Mouse (Mus musculus): ENCODE data around the gene Rasl10a.
"Not testable (repeated sequence)": the region's sequence is repeated elsewhere in the genome, so short reads cannot be mapped to it uniquely, and the experiment has no call there.

The Rasl10a gene

DNA sequence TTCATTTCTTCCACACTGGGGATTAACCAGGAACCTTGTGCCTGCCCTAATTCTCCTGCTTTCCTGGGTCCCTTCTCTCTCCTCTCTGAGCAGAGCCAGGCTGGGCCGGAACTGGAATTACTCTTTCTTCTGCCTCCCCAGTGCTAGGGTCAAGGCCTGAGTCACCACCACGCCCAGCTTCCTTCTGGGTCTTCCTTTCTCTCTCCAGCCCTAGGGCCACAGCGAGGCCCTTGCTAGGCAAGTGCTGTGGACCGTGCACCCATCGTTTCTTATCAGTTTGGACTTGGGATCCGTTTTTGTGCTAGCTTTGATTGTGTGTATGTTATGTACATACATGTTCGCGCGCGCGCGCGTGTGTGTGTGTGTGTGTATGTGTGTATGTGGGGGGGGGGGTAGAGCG is 3.8 kb upstream of the Rasl10a start:
- DNase-seq, result no peak

DNA sequence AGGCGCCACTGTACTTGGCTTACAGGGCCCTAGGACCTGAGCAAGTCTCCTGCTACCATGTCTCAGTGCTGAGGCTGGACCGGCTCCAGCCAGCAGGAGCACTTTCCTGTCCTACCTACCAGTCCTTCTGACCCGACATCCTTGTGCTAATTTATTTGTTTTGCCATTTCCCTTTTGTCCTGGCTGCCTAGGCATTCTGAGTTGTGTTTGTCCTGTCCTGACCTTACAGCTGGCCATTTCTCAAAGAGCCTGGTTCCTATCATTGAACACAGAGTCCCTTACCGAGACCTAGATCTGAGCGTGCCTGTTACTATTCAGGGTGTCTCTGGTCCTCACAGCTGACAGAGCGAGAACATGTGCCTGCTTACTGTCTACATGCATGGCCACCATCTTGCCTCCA is 3.1 kb upstream of the Rasl10a start:
- DNase-seq, result no peak

DNA sequence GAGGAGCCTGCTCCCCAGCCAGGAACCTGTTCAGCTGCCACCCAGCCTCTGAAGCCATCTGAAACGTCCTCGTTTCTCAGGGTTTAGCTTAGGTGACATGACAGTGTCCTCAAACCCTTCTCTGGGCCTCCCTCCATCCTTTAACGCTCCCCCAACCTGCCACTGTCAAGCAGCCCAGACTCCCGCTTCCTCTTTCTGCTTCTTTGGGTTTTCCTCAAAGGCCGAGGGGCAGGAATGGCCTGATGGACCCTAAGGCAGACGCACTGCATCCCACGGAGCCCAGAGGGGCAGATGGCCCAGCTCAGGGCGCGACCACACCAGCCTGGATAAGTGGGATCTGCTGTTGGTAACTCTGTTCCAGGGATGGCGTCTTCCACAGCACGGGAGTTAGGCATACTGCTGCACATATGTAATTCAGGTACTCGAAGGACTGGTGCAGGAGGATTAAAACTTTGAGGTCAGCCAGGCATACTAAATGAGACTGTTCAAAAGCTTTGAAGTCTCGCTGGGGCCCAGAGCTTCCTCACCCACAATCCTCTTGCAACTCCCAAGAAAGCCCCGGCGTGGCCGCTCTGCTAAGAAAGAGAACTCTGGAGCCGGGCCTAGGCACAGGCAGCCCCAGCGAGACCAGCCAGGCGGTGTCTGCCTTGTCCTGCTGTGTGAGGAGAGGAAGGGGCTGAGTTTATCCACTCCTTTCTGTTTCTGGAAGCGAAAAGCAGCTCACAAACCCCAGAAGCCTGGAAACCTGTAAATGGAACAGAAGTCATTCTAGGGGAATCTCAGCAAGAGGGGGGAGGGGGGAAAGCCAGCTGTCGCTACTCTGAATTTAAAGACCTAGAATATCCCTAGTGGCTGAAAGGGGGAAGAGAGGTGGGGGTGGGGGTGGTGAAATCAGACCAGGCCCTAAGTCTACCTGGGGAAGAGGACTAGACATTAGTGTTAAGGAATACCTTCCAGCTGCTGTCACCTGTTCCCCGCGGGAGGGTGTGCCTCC is 1.7 kb upstream of the Rasl10a start:
- DNase-seq, result no peak

DNA sequence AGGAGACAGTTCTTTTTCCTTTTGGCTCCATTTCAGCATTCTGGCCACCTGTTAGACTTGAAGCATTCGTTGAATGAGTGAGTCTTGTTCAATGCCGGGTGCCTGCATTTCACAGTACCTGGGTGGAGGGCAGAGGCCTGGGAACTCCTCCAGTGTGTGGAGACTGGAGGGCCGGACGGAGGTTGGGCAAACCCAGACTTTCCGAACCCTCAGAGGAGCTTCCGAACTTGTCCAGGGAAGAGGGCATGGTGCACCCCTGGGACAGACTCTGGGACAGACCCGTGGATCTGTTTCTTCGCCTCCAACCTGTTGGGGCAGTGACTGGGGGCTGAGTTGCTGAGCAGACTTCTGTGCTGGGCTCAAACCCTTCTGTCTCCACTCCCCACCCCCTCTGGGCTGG is 864 bp upstream of the Rasl10a start:
- no peak for DNase-seq

DNA sequence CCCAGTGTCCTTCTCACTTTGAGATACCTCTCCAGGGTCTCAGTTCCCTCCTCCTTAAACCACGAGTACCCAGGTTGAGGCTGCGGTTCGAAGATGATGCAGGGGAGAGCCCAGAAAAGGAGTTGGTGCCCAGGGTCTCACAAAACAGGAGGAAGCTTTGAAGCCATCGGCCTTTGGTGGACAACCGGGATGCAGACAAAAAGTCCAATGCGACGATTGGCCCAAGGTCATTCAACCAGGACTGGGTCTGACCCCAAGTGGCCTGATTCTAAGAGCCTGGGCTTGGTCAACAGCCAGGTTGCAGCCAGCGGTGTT is 430 bp upstream of the Rasl10a start:
- DNase-seq, result no peak

DNA sequence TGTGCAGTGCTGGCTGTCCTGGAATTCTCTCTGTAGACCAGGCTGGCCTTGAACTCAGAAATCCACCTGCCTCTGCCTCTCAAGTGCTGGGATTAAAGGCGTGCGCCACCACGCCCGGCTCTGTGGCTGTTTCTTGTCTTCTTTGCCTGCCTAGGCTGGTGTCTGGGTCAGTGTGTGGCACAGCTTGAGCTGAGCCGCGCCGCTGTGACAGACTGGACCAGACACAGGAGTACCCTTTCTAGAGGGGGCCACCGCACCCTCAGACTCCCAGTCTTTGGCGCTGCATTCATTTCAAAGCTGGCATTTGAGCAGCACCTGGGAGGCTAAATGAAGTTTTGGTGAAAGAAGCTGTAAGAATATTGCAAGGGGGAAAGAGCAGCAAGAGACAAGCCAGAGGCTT is 855 bp downstream of the Rasl10a start:
- no peak for DNase-seq

DNA sequence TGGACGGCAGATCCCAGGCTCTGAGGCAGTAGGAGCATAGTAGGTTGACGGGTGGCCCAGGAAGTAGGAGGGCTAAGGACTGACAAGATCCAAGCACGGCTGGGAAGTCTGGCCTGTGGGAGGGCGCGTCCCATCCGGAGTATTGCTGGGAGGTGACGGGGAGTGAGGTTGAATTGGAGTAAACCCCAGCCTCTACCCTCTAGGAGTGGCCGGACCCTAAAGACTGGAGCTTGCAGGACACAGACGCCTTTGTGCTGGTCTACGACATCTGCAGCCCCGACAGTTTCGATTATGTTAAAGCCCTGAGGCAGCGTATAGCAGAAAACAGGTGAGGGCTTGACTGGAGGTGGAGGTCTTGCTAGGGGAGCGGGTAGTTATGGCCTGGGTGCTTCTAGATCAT is 1.3 kb downstream of the Rasl10a start:
- no peak for DNase-seq

DNA sequence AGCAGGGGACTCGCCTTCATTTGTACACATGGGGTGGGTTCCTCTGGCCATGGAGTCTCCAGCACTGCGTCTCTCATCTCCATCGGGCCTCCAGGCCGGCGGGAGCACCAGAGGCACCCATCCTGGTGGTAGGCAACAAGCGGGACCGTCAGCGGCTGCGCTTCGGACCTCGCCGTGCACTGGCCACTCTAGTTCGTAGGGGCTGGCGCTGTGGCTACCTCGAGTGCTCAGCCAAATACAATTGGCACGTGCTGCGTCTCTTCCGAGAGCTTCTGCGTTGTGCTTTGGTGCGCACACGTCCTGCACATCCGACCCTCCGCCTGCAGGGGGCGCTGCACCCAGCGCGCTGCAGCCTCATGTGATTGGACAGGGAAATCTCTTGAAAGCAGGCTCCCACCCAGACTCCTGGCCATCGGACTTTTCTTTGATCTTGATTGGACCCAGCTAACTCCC is 1.8 kb downstream of the Rasl10a start:
- DNase-seq, result peak; percentile 63

DNA sequence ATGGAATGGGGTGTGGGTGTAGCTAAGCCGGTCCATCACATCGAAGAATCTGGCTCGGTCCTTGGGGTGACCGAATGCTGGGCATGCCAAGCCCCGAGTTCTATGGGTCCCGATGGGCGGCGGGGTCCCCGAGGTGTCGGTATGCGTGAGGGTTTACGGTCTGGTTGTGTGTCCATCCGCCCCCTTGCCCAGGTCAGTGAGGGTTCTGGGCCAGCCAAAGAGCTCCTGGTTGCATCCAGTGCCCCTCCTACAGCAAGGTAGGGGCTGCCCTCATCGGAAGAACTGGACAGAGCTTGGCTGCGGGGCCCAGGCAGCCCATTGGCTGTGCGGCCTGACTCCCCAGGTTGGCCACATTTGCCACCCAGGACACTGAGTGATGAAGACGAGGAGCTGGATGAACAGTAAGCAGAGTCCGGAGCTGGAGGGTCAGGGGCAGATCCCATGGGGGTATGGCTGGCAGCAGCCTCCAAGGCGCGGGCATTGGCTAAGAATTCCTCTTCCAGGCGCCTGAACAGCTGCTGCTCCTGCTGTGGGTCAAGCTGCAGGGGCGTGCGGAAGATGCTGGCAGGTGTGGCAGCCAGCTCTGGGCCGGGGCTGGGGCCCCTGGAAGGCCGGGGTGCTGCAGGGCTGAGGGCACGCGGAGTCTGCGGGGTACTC is 3.0 kb downstream of the Rasl10a start:
- no peak for DNase-seq

DNA sequence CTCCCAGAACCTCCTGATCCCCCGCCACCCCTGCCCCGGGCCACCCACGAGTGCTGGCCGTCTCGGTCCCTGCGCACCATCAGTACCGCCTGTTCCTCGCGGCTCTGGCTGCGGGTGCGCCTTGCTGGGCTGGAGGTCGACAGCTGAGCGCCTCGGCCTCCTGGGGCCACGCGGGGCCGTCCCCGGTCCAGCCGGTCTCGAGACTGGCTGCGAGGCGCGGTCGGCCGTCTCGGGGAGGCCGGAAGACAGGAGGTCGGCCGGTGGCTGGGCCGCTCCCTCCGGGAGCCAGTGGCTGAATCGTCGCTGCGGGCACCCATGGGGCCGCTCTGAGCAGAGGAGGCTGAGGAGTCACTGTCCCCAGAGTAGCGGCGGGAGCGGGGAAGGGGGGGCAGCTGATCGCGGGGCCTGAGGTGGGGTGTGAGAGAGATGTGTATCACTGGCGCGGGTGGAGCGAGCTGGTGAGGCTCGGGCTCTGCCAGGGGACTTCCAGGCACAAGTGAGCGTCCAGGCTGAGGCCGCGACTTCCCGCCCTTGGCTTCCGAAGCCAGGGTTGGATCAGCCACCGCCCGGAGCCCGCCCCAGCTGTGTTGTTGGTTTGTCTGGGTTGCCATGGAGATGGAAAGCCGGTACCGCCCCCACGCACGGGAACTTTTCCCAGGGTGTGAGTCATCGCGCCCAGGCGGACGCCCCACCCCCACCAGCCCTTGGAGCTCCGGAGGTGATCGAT is 3.6 kb downstream of the Rasl10a start:
- peak; percentile 96 for DNase-seq

DNA sequence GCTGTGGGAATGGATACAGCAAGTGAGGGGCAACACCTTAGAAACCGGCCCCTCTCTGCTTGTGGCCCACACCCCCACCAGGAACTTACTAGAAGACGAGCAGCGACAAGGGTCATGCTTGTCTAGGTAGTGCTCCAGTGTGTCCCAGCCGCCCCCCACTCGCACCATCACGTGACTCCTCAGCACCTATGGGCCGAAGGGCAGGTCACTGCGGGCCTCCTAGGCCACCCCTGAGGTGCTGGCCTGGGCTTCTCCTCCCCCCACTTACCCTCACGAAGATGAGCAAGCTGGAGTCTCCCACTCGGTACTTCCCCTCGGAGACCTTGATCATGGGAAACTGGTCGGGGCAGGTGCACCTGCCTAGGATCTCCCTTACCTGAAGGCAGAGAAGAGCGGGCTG is 4.4 kb downstream of the Rasl10a start:
- no peak for DNase-seq

DNA sequence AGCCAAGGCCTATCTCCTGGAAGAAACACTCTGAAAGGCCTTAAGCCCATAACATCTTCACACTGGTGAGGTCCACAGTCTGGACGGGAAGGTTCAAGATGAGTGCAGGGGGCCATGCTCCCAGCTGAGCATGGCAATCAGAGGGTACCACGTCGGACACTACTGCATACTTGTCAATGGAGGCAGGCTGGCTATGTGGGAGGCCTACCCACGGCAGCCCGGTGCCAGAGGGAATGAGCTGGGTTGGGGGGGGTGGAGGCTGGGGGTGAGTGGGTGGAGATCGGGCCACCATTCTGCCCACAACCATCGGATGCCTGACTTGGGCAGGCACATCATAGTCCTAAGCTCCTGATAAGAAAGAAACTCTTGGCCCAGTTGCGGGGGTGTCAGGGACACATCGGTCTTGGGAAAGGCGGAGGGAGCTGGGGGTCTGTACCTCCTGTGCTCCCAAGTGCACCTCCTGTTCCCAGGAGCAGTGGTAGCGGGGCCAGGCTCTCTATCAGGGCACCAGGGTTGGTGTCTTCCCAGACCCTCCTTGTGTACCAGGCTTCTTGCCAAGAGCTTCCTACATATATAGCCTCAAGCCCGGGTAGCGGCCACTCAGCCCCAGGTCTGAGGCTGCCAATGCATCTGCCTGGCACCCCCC is 5.1 kb downstream of the Rasl10a start:
- DNase-seq, result no peak

DNA sequence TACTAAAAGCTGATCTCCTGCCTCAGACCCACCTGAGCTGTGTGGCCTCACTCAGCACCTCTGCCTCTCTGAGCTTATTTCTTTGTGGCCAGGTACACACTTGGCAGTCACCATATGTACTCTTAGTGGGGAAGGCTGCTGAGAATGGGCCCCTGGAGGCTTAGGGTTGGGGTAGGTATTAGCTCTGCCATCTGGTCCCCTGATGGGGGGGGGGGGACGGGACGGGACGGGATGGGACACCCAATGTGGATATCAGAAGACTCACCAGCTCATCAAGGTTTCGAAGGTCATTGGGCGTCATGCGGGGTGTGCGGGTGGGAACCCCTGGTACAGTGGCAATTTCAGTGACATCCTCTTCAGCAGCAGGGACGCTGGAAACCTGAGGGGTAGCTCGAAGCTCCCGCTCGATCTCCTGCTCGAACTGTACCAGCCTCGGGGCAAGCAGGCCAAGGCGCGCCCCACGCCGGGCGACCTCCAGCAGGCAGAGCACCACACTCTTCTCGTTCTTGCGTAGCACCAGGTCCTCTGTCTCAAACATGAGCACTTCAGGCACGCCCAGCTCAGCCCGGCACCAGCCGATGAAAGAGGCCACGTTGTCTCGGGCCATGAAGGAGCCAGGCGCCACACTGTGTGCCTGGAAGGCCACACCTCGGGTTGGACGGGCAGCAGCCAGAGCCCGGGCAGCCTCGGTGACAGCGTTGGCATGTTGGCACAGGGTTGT is 5.8 kb downstream of the Rasl10a start:
- DNase-seq, result no peak

DNA sequence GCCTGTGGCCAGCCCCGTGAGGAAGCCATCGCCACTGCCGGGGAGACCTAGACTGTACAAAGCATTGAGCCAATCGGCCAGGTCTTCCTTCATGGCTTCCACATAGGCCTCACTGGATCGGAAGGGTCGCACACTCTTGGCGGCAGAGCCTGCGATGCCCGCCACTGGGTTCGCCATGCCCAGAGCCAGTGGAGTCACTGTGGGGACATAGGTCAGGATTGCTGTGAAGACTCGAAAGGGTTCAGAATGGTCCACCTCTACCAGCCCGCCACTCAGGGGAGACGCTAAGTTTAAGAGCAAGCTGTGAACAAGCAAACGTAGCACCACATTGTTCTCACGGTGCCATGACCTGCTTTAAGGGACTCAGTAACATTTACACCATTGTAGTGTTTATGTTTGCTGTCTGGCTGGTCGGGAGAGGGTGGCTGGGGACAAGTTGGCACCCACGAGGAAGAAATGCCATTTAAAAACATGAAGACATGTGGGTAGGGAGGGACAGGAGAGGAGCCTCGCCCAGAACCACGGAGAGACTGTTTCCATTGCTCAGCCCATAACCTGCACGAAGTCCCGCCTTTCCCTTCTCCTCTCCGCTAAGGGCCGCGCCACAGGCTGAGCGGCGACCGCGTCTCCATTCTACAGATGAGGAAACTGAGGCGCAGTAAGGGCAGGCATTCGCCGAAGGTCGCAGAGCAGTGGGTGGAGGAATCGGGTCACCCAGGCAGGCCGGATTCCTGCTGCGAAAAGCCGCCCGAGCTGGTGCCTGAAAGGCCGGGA is 6.5 kb downstream of the Rasl10a start:
- no peak for DNase-seq

DNA sequence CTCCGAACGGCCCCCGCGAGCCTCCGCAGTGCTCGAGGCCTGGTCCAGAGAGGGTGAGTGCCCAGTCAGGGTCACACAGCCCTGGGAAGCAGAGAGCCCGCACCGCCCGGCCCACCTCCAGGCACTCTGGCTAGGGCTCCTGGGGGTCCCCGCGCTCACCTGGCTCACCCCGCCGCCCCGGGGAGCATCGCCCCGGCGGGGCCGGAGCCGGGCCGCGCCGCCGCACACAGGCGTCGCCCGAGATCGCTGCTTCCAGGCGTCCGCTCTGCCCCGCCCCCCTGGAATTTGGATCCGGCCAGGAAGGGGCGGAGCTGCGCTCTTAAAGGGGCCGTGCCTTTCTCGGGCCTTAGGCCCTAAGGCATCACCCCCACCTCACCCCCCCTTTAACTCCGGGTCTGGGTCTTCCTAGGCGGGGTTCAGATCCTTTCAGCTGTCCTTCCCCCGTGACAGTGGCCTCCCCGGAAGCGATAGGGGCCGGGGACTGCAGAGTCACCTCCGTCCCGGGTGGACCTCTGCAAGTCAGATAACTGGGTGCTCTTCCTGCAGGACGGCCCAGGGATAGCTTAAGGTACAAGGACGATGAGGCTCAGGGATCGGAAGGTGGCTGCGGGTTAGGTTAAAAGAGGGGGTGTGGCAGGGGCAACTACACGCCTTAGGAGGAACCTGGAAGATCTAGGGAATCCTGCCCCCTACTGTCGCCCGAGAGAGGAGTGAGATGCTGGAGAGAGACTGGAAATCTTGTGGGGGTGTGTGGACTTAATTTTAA is 7.3 kb downstream of the Rasl10a start, which contains the start of gene Gas2l1:
Gene Gas2l1, minus strand, starts transcription at position 272 of the 766 bp plus-strand sequence.
- peak; percentile 90 for DNase-seq

DNA sequence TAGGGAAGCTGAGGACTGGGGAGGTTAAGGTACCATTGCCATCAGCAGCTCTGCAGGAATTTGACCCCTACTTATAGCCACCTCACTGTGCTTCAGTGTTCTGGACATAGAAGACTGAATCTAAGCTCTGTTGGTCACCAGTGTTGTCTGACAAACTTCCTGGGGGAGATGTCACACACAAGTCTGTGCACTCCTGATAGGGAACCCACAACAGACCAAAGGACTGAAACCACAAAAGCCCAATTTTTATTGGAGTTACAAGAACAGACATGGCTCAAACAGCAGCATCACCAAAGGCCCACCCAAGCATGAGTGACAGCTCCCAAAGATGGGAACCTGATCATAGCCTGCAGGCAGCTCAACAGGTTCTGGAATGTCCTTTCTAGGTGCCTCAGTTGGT is 9.1 kb downstream of the Rasl10a start:
- DNase-seq, result no peak

DNA sequence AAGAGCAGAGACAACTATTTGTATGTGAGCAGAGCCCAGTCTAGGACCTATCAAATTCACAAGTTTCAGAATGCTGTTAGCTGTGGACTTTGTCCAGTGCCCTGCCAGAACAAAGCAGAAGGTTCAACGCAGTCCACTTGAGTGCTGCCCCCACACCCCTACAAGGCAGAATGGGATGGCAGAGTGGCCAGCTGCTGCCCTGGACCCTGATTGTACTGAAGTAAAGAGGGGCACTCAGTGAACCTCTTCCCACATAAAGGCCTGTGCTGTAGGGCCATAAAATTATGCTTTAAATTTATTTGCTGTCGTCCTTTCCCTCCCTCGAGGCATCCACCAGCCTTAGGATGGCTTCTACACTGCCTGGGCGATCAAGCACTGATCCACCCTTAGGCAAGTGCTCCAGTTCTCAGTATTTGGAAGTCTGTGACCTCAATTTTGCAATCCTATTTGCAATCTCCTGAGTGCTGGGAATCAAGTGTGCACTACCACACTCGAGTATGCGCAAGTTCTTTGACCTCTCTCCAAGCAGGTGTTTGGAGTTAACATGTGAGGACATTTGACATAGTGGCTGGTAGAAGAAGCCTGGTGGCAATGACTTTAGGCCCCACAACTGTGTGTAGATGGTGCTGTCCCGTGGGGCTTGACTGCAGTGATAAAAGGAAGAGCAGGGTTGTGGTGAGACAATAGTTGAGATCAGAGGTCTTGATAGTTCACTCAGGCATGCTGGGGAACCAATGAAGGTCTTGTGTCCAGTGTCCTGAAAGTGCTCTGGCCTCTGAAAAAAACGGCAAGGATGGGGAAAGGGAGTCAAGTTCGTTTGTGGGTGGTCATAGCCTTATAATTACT is 10.4 kb downstream of the Rasl10a start:
- DNase-seq, result no peak

DNA sequence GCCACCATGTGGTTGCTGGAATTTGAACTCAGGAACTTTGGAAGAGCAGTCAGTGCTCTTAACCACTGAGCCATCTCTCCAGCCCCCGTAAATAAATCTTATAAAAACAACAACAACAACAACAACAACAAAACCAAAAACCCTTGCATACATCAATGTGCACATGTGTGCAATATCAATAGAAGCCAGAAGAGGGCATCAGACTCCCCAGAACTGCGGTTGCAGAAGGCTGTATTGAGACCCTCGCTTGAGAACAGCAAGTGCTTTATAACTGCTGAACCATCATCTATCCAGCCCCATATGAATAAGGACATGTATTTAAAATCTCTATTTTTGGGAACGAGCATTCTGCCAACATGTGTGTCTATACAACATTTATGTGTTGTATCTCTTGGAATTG is 17.0 kb downstream of the Rasl10a start:
- DNase-seq, result no peak

DNA sequence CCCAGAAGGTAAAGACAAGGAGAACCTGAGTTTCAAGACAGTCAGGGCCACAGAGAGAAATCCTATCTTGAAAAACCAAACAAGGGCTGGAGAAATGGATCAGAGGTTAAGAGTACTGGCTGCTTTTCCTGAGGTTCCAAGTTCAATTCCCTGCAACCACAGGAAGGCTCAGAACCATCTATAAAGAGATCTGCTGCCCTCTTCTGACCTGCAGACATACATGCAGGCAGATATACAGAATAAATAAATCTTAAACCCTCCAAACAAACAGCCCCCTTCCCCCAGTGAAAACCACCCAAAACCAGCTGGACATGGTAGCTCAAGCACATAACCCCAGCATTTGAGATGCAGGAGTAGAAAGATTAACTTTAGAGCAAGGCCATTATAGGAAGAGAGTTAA is 17.8 kb downstream of the Rasl10a start:
- DNase-seq, result no peak

DNA sequence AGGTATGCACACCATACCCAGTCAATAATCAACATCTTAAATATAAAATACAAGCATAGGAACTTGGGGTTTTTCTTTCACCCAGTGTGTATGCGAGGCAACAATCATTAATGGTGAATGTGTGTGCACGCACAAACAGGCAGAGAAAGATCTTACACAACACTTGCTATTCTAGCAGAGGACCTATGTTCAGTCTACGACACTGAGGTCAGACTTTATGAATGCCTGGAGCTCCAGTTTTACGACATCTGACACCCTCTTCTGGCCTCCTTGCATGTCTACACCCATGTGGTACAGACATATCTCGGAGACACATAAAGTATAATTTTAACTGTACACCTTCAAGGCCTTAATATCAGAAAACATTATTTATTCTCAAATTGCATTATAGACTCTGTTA is 18.9 kb downstream of the Rasl10a start:
- DNase-seq, result not testable (repeated sequence)

Data from right cerebral cortex, adult 18-20 months (tissue).